Mouse (Mus musculus) erythroblast, adult 5-6 weeks (primary cell): ENCODE results near the gene Tbl1xr1. TPM values are rescaled to one million over a fixed set of nuclear protein-coding genes. Genes with fewer than 3 reads are reported as not detected.

ENCODE experiments used
- ATAC-seq: replicated peaks from 2 replicates; pipeline ENCODE4 v1.8.0; 2016; ENCODE audit warnings: moderate number of reproducible peaks, mild to moderate bottlenecking, moderate TSS enrichment, inconsistent platforms; ENCODE audit not compliant: poor library complexity, low FRiP score, severe bottlenecking
- total RNA-seq, 2 experiments: library from RNA; stranded (forward) in 1 of 2; stranded (reverse) in 1 of 2; fragments of 150-400 nt in 1 of 2; fragments of 200-764, 138-1000 nt in 1 of 2; gene quantifications; 2 replicates each; pipeline versions ENCODE4 v1.2.3 to v1.2.4; 2015 to 2017; ENCODE audit warnings: low replicate concordance in 2 of 2

The Tbl1xr1 gene
- total RNA-seq, 2 experiments from 2014 or later = 19.8 to 22.3 TPM

DNA sequence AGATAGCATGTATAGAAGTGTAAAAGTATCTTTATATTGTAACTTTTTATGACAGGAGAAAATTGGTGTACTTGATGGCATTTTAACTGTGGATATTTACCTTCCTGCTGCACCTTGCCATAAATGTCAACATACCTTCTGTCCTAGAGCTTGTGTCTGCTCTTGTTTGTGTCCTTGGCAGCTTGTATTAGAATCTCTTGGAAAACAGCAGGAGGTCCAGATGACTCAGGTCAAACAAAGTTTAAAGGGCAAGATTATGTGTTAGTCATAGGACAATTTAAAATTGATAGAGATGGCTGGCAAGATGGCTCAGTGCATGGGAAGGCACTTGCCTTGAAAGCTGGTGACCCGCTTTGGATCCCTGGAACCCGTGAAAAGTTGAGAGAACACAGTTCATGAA lies 104.6 kb downstream of the Tbl1xr1 start:
- ATAC-seq = no peak

DNA sequence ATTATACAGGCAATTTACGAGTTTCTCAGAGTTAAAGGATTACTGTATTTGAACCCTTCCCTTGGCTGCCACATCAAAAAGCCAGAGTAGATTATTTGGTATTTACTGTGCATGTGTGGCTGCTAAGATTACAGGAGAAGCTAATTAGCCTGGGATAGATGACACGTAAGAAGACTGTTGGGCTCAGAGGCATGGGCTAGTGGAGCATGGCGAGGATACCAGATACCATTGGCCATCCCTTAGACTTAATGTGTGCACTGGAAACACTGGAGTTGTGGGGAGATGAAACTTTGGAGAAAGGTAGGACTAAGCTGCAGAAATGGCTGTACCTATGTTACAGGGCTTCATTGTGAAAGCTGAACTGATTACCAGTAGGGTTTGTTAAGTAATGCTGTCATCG lies 108.8 kb downstream of the Tbl1xr1 start:
- ATAC-seq = no peak

DNA sequence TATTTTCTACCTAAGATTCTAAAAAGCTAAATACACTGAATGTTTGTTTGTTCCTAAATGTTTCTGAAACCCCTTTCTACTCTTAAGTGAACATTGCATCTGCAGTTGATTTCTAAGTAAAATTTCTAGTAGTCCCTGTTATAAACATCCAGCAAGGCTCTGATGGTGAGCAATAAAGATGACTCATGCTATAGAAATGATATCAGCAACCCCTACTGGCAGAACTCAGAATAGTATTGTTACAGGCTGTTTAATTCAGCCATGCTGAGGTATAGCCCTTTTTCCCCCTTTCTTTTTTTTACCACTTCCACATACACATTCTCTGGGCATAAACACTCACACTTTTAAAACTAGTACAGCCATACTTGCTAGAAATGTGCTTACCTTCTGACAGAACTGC lies 114.0 kb downstream of the Tbl1xr1 start:
- no peak for ATAC-seq

DNA sequence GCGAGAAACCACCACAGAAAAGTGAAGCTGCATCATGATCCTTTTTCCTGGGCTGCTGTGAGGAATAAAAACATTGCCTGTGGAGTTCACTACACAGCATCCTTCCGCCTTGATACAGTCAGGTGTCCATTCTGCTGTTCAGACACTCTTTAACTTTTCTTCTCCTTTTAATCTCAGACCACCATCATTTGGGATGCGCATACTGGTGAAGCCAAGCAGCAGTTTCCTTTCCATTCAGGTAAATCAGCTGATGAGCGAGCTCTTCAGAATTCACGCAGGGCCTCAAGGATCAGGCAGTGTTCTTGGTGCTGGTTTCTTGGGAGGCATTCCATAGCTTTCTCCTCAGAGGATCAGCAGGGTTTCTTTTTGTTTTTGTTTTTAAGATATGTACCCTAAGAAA lies 116.5 kb downstream of the Tbl1xr1 start:
- ATAC-seq = no peak

DNA sequence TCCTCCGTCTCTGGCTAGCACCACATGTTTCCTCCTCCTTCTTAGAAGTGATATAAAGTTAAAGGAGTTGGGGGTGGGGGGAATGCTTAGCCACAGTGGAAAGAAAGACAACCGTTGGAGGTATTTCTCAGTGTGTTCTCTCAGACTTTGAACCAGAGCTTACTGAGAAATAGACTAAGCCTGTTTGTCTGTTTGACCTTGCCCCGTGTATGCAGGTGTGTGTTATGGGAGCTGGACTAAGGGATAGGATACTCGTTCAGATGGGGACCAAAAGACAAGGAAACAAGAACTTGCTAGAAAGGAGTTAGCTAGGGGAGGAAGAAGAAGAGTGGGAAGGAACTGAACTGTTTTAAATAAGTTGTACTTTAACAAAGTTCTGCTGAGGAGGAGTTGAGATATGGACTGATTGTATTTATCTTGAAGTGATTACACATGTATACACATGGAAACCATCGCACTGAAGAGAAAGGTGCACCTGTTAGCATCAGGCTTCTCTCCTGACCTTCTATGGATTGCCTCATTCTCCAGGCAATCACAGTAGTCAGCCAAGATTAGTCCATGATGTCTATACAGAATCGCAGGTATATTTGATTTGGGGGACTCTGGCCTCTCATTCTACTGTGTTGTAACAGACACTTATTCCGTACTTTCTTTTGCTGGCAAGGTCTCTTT lies 117.9 kb downstream of the Tbl1xr1 start:
- no peak for ATAC-seq

DNA sequence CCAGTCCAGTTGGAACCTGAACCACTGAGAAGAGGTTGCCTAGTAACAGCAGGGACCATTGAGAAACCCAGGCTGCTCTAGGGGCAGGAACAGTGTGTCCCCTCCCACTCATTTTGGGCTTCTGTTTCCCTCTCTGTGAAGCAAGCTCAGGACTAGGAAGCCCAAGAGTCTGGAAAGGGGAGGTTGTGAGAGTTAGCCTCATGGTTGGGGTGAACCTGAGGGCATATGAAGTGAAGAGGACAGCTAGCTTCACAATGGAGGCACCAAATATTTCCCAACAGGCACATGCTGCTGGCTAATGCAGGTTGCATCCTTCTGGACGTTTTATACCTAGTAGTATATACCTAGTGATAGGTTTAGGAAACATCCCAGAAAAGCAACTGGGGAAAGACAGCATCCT lies 122.3 kb downstream of the Tbl1xr1 start:
- ATAC-seq = no peak

DNA sequence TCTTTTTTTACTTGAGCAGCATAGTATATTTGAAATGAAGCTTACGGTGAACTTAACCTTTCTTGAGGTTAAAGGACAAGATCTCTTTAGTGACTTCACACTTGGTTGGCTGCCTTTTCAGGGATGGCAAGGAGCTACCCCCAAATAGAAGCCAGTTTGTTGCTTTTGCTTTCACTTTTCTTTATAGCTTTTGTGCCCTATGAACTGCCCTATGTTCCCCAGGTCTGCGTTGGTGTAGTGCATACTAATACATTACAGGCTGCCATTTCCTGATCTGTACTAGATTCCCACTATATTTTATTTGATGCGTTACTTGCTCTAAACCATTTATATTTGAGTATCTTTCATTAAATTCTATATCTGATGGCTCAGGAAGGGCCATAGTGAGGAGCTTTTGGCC lies 127.7 kb downstream of the Tbl1xr1 start:
- ATAC-seq = no peak

DNA sequence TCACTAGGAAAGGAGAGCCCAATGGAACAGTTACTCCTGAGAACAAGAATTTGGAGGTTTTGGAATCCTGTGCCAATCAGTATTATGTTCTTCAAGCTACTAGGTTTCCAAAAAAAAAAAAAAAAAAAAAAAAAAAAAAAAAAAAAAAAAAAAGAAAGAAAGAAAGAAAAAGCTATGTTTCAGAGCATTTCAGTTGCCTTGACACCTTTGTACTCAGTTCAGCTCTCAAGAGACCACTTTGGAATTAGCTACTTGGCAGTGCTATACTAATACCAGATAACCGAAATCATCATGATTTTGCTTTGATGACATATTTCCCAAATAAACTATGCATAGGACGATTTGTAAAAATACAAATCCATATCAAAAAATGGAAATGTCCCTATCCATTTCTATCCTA lies 145.1 kb downstream of the Tbl1xr1 start:
- no peak for ATAC-seq

DNA sequence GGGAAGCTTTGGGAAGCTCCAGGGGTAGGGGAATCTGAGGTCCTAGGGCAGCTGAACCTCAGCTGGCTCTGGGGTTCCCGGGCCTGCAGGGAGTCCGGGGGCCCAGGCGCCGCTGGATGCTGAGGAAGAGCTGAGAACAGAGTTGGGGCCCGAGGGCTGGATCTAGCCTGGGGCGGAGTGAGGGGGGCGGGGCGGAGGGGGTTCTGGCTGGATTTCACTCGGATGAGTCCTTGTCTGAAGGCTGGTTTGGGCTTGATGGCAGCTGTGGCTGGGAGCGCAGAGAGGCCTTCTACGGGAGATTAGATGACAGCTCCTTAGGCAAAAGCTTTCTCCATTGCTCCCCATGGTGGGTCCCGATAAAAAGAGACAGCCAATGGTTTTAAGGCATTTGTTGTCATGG lies 145.9 kb downstream of the Tbl1xr1 start:
- no peak for ATAC-seq

DNA sequence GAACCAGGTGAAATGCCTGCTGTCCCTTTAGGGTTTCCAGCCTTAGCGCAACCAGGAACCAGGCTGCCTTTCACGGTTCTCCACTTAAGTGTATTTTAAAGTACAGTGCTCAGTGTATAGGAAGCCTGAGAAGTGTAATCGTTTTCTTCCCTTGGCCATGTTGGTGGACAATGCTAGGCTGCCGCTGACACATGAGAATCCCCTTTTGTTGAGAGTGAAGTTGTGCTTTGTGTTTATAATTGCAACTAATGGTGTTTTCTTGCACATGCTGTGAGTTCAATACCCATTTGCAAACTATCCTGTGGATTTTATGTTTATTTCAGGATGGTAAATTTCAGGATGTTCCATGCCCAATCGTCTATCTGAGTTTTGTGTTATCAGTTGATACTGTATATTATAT lies 146.6 kb downstream of the Tbl1xr1 start:
- ATAC-seq = no peak

DNA sequence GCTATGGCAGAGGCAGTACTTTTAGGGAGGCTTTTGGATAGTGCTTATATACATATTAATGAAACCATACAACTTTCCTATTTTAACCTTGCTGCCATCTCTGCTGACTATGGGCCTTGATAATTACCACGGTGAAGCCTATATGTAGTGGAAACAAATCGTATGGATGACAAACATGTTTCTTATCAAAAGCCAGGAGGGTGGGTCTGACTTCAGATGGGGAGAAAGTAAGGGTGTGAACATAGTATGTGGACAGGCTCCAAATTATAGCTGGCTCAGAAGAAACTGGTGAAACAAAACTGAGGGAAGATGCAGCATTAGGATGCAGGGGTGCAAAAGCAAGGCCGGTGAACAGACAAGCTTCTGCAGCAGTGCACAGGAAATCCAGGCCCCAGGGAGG lies 151.6 kb downstream of the Tbl1xr1 start:
- no peak for ATAC-seq

DNA sequence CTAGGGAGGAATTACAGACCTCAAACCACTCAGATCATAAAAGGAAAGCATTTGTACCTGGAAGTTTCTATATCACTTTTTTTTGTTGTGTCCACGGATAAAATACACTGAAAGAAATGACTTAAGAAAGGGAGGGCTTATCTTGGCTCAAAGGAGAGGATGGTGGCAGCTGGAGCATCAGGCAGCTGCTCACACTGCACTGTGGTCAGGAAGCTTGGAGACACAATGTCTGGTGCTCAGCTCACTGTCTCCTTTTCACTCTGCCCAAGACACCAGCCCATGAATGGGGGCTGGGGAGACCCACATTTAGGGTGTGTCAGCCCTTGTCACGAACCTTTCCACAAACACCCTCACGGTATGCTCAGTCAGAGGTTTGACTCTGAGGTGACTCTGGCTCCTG lies 154.2 kb downstream of the Tbl1xr1 start:
- no peak for ATAC-seq

DNA sequence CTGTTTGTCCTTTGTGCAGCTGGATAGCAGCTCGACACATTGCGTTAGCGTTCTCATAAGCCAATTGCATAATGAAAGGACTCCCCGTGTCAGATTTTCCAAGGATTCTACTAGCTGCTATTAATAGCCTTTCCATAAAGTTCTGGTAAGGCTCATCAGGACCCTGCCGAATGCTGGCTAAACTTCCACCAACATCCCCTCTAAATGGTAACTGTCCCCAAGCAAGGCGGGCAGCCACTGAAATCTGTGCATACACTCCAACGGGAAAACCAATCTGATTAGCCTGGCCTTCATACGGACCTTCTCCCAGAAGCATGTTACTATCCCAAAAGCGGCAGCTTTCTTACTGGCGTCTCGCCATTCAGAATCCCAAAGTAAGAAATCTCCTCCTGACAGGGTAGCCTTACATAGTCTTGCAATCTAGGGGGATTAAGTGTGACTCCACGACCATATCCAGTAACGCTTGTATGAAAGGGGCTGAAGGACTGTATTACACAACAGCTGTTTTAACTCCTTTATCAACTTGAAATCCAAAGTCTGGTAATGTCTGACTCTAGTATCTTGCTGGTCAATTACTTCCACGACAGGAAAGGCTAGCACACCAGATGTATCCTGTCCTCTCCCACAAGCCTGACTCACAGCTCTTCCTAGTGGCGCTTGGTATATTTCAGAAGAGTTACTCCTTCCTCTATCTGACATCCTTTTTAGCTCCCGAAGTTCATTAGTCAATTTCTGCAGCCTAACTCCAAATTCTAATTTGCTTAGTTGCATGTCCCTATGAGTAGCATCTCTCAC lies 161.9 kb downstream of the Tbl1xr1 start:
- ATAC-seq = no peak
